ENCODE assay signal across 17 mouse cellular contexts in the genomic region with DNA sequence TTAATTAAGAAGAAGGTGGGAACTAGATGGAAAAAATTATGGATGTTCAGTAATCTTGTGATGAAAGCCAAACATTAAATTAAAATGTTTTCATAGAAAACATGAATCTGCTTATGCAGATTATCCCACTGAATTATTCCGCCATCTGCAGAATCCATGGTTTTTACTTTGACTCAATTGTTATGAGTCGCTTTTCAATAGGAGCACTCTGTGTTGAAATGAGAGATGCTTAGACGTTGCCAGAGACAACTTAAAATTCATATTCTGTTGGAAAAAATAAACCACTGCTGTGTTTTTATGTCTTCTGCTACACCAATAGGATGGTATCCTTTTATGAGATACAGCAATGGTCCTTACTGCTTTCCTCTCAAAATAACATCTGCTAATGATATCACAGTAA.
"Had no signal": no experiment of that assay in that cellular context is flagged by ENCODE, and none has a peak within 500 bp of the region (broad histone marks: within the 10 kb centered on the region; RNA-seq: fewer than 3 reads in every experiment).

No protein-coding gene starts in this region.

- H3K4me2 ChIP-seq: lung, embryonic 15.5 days; midbrain, embryonic 11.5 days; midbrain, embryonic 13.5 days; midbrain, embryonic 15.5 days; neural tube, embryonic 12.5 days; stomach, embryonic 15.5 days had no signal

- H3K27me3 ChIP-seq: lung, embryonic 15.5 days; megakaryocyte, embryonic 14.5 days; midbrain, embryonic 13.5 days; midbrain, embryonic 15.5 days; neural tube, embryonic 12.5 days; stomach, embryonic 15.5 days had no signal

- H3K4me1 ChIP-seq: lung, embryonic 15.5 days; megakaryocyte, embryonic 14.5 days; midbrain, embryonic 15.5 days; neural tube, embryonic 12.5 days; stomach, embryonic 15.5 days had no signal

- H3K4me3 ChIP-seq: lung, embryonic 15.5 days; megakaryocyte, embryonic 14.5 days; midbrain, embryonic 13.5 days; midbrain, embryonic 15.5 days; neural tube, embryonic 12.5 days; stomach, embryonic 15.5 days had no signal

- ATAC-seq: lung, postnatal 0 days; midbrain, embryonic 13.5 days; midbrain, embryonic 15.5 days had no signal

- H3K9me3 ChIP-seq: lung, embryonic 15.5 days; megakaryocyte, embryonic 14.5 days; midbrain, embryonic 13.5 days; midbrain, embryonic 15.5 days; neural tube, embryonic 12.5 days; stomach, embryonic 15.5 days had no signal

- H3K36me3 ChIP-seq: lung, embryonic 15.5 days; midbrain, embryonic 13.5 days; midbrain, embryonic 15.5 days; neural tube, embryonic 12.5 days; stomach, embryonic 15.5 days had no signal

- H3K27ac ChIP-seq: lung, embryonic 15.5 days; macrophage; midbrain, embryonic 13.5 days; midbrain, embryonic 15.5 days; neural tube, embryonic 12.5 days; stomach, embryonic 15.5 days; stomach, postnatal 0 days had no signal

- H3K9ac ChIP-seq: lung, embryonic 15.5 days; midbrain, embryonic 13.5 days; midbrain, embryonic 15.5 days; neural tube, embryonic 12.5 days; stomach, embryonic 15.5 days had no signal

- DNase-seq: lung, adult 2 months; lung, postnatal 14 days; lung, postnatal 36 days; right cerebral cortex, postnatal 14 days; thymus, adult 2 months; thymus, postnatal 25 days; thymus, postnatal 4 days had no signal
